Mouse (Mus musculus) midbrain, embryonic 14.5 days (tissue): ENCODE measurements at regions not wholly inside any gene's neighbourhood (a gene's known extent, or its start where the extent isn't known, plus 50 kb on each side); places are given as distances from the start of the nearest gene placed in this dataset.

ENCODE experiments used
- ATAC-seq: fragments of 200-750 bp; cut with Nextera tagmentation; 2 replicates; pipeline ENCODE4 v1.8.0; 2017; ENCODE audit warnings: moderate number of reproducible peaks, moderate library complexity; ENCODE audit not compliant: low FRiP score, low TSS enrichment
- DNase-seq: peaks from one replicate; pipeline ENCODE4 v3.0.0-alpha.2; 2015
- H3K27ac ChIP-seq: fragments of 300-500 bp; sonication (generic); replicated peaks from 2 replicates; pipeline ENCODE4 v1.5.1; 2014; ENCODE audit warnings: mild to moderate bottlenecking, low read depth, low read length, moderate library complexity
- H3K27me3 ChIP-seq: fragments of 300-500 bp; sonication (generic); 2 replicates; pipeline ENCODE4 v1.6.1; 2014; ENCODE audit warnings: low read length, control low read depth, mixed read lengths; ENCODE audit not compliant: control insufficient read depth, insufficient read depth
- H3K36me3 ChIP-seq: fragments of 300-500 bp; sonication (generic); 2 replicates; pipeline ENCODE4 v1.6.1; 2014; ENCODE audit warnings: low read length, control low read depth; ENCODE audit not compliant: control insufficient read depth, insufficient read depth
- H3K4me1 ChIP-seq: fragments of 300-500 bp; sonication (generic); 2 replicates; pipeline ENCODE4 v1.6.1; 2014; ENCODE audit warnings: mild to moderate bottlenecking, antibody characterized with exemption, low read length, control low read depth; ENCODE audit not compliant: control insufficient read depth, insufficient read depth
- H3K4me2 ChIP-seq: fragments of 300-500 bp; sonication (generic); 2 replicates; pipeline ENCODE4 v1.6.1; 2014; ENCODE audit warnings: mild to moderate bottlenecking, low read length, moderate library complexity
- H3K4me3 ChIP-seq: fragments of 300-500 bp; sonication (generic); replicated peaks from 2 replicates; pipeline ENCODE4 v1.5.1; 2014; ENCODE audit warnings: low read depth, low read length
- H3K9ac ChIP-seq: fragments of 300-500 bp; sonication (generic); replicated peaks from 2 replicates; pipeline ENCODE4 v1.6.1; 2014; ENCODE audit warnings: mild to moderate bottlenecking, low read length, moderate library complexity
- H3K9me3 ChIP-seq: fragments of 300-500 bp; sonication (generic); 2 replicates; pipeline ENCODE4 v1.6.1; 2016; ENCODE audit warnings: low read length, control low read depth, mixed read lengths; ENCODE audit not compliant: control insufficient read depth
- WGBS: fragments of 180-500 bp; shearing (Covaris S2); extraction: QIAGEN DNeasy Blood & Tissue Kit; methylation state at CpG from one replicate; pipeline ENCODE4 v1.1.7; 2014; 5-methylcytosine and 5-hydroxymethylcytosine counted together

- Histone ChIP-seq H3K9ac (no peak overlapping the region), H3K4me2 (no peak overlapping the region), H3K27me3 (no peaks in the 10 kb centered on the region), H3K9me3 (no peaks in the 10 kb centered on the region), H3K27ac (no peak overlapping the region), H3K4me1 (no peaks in the 10 kb centered on the region), H3K36me3 (no peaks in the 10 kb centered on the region), H3K4me3 (no peak overlapping the region)
- WGBS, result 95% methylated on average over 11 of the region's 11 CpGs
- ATAC-seq, result no peak
- no peak for DNase-seq
Observed at GRCm38 (mm10) chr6:143494341-143494740, 327.3 kb downstream of the Etnk1 start.

- Histone ChIP-seq H3K4me2 (no peak overlapping the region), H3K27ac (no peak overlapping the region), H3K4me1 (no peaks in the 10 kb centered on the region), H3K27me3 (no peaks in the 10 kb centered on the region), H3K4me3 (no peak overlapping the region), H3K9me3 (no peaks in the 10 kb centered on the region), H3K9ac (no peak overlapping the region), H3K36me3 (no peaks in the 10 kb centered on the region)
- DNase-seq, result no peak
- no peak for ATAC-seq
- 81% methylated on average over 7 of the region's 7 CpGs for WGBS
Observed at GRCm38 (mm10) chr6:143494886-143495285, 327.9 kb downstream of the Etnk1 start.

- H3K9me3 ChIP-seq, result no peaks in the 10 kb centered on the region
- H3K27me3 ChIP-seq, result no peaks in the 10 kb centered on the region
- H3K4me1 ChIP-seq, result no peaks in the 10 kb centered on the region
- no peaks in the 10 kb centered on the region for H3K36me3 ChIP-seq
- H3K27ac ChIP-seq, result no peak overlapping the region
- ATAC-seq, result no peak
- 75% methylated on average over 14 of the region's 14 CpGs for WGBS
- H3K4me2 ChIP-seq, result no peak overlapping the region; the same call in 1 of the 2 replicates
- no peak overlapping the region for H3K4me3 ChIP-seq
- DNase-seq, result peak; percentile 40
- no peak overlapping the region for H3K9ac ChIP-seq
Observed at GRCm38 (mm10) chr6:143498764-143499163, 331.7 kb downstream of the Etnk1 start.

GRCm38 (mm10) chr6:143499259-143500043 lies 332.4 kb downstream of the Etnk1 start:
- no peak for DNase-seq
- Histone ChIP-seq H3K9ac (no peak overlapping the region), H3K9me3 (no peaks in the 10 kb centered on the region), H3K36me3 (no peaks in the 10 kb centered on the region), H3K4me3 (no peak overlapping the region), H3K4me2 (no peak overlapping the region), H3K27me3 (no peaks in the 10 kb centered on the region), H3K27ac (no peak overlapping the region), H3K4me1 (no peaks in the 10 kb centered on the region)
- no peak for ATAC-seq
- WGBS, result 91% methylated on average over 19 of the region's 19 CpGs

GRCm38 (mm10) chr6:143502803-143503202 lies 335.8 kb downstream of the Etnk1 start:
- H3K27ac ChIP-seq, result no peak overlapping the region
- WGBS, result 71% methylated on average over 8 of the region's 8 CpGs
- DNase-seq (no peak), ATAC-seq (no peak)
- no peaks in the 10 kb centered on the region for H3K36me3 ChIP-seq
- no peak overlapping the region for H3K9ac ChIP-seq
- H3K4me3 ChIP-seq, result no peak overlapping the region
- H3K27me3 ChIP-seq, result no peaks in the 10 kb centered on the region
- H3K4me2 ChIP-seq, result no peak overlapping the region
- H3K9me3 ChIP-seq, result no peaks in the 10 kb centered on the region
- no peaks in the 10 kb centered on the region for H3K4me1 ChIP-seq

GRCm38 (mm10) chr6:143503953-143504352 lies 336.9 kb downstream of the Etnk1 start:
- H3K4me1 ChIP-seq, result no peaks in the 10 kb centered on the region
- no peaks in the 10 kb centered on the region for H3K27me3 ChIP-seq
- H3K9ac ChIP-seq, result no peak overlapping the region
- no peak overlapping the region for H3K4me3 ChIP-seq
- no peak overlapping the region for H3K27ac ChIP-seq
- WGBS, result 93% methylated on average over 4 of the region's 4 CpGs
- no peaks in the 10 kb centered on the region for H3K9me3 ChIP-seq
- no peak overlapping the region for H3K4me2 ChIP-seq
- no peaks in the 10 kb centered on the region for H3K36me3 ChIP-seq
- no peak for DNase-seq
- no peak for ATAC-seq

- Histone ChIP-seq H3K4me3 (no peak overlapping the region), H3K36me3 (no peaks in the 10 kb centered on the region), H3K4me1 (no peaks in the 10 kb centered on the region), H3K9ac (no peak overlapping the region), H3K9me3 (no peaks in the 10 kb centered on the region; the same call in 1 of the 2 replicates), H3K27me3 (no peaks in the 10 kb centered on the region), H3K4me2 (no peak overlapping the region), H3K27ac (no peak overlapping the region)
- DNase-seq (no peak), ATAC-seq (no peak)
- 94% methylated on average over 5 of the region's 5 CpGs for WGBS
Observed at GRCm38 (mm10) chr6:143513459-143513858, 346.4 kb downstream of the Etnk1 start.

GRCm38 (mm10) chr6:143515137-143515536 lies 348.1 kb downstream of the Etnk1 start:
- WGBS, result 94% methylated on average over 12 of the region's 12 CpGs

GRCm38 (mm10) chr6:143516746-143517145 lies 349.7 kb downstream of the Etnk1 start:
- no peak overlapping the region for H3K4me2 ChIP-seq
- no peak overlapping the region for H3K27ac ChIP-seq
- H3K4me1 ChIP-seq, result no peaks in the 10 kb centered on the region
- H3K27me3 ChIP-seq, result no peaks in the 10 kb centered on the region
- ATAC-seq (no peak), DNase-seq (no peak)
- H3K4me3 ChIP-seq, result no peak overlapping the region
- H3K9ac ChIP-seq, result no peak overlapping the region
- 90% methylated on average over 1 of the region's 1 CpGs for WGBS
- H3K9me3 ChIP-seq, result no peaks in the 10 kb centered on the region; the same call in 1 of the 2 replicates
- no peaks in the 10 kb centered on the region for H3K36me3 ChIP-seq

More at GRCm38 (mm10) chr6:143515137-143515536, 348.1 kb downstream of the Etnk1 start:
- H3K9me3 ChIP-seq, result no peaks in the 10 kb centered on the region; the same call in 1 of the 2 replicates
- no peak overlapping the region for H3K27ac ChIP-seq
- no peaks in the 10 kb centered on the region for H3K36me3 ChIP-seq
- no peak overlapping the region for H3K4me2 ChIP-seq
- H3K4me1 ChIP-seq, result no peaks in the 10 kb centered on the region
- no peak for ATAC-seq
- no peaks in the 10 kb centered on the region for H3K27me3 ChIP-seq
- H3K9ac ChIP-seq, result no peak overlapping the region
- DNase-seq, result no peak
- no peak overlapping the region for H3K4me3 ChIP-seq
